Mouse (Mus musculus) stomach, embryonic 14.5 days (tissue): Measurements from ENCODE around the gene 2700081O15Rik. TPM values are rescaled to one million over a fixed set of nuclear protein-coding genes. Genes with fewer than 3 reads are reported as not detected.
"Not testable (repeated sequence)": the region's sequence is repeated elsewhere in the genome, so short reads cannot be mapped to it uniquely, and the experiment has no call there.

Experiments used
- ATAC-seq: fragments of 200-750 bp; cut with Nextera tagmentation; 2 replicates; pipeline ENCODE4 v1.8.0; 2017; ENCODE audit warnings: low read depth, moderate TSS enrichment; ENCODE audit not compliant: insufficient number of reproducible peaks, insufficient read depth, low FRiP score
- H3K27ac ChIP-seq: fragments of 300-500 bp; sonication (generic); 2 replicates; pipeline ENCODE4 v1.5.1; 2014; ENCODE audit warnings: mild to moderate bottlenecking, low read length, moderate library complexity, mixed read lengths
- H3K27me3 ChIP-seq: fragments of 300-500 bp; sonication (generic); 2 replicates; pipeline ENCODE4 v1.6.1; 2014; ENCODE audit warnings: low read length, control low read depth, mixed read lengths; ENCODE audit not compliant: control insufficient read depth, insufficient read depth
- H3K36me3 ChIP-seq: fragments of 300-500 bp; sonication (generic); 2 replicates; pipeline ENCODE4 v1.6.1; 2014; ENCODE audit warnings: mild to moderate bottlenecking, control low read depth, low read length, moderate library complexity, mixed read lengths; ENCODE audit not compliant: control insufficient read depth, insufficient read depth
- H3K4me1 ChIP-seq: fragments of 300-500 bp; sonication (generic); 2 replicates; pipeline ENCODE4 v1.6.1; 2014; ENCODE audit warnings: low read length, control low read depth, mixed read lengths; ENCODE audit not compliant: control insufficient read depth, insufficient read depth
- H3K4me2 ChIP-seq: fragments of 300-500 bp; sonication (generic); replicated peaks from 2 replicates; pipeline ENCODE4 v1.6.1; 2014; ENCODE audit warnings: low read depth, low read length, control low read depth
- H3K4me3 ChIP-seq: fragments of 300-500 bp; sonication (generic); 2 replicates; pipeline ENCODE4 v1.5.1; 2014; ENCODE audit warnings: low read depth, low read length, control low read depth
- H3K9ac ChIP-seq: fragments of 300-500 bp; sonication (generic); replicated peaks from 2 replicates; pipeline ENCODE4 v1.6.1; 2014; ENCODE audit warnings: low read depth, mild to moderate bottlenecking, control low read depth, low read length, moderate library complexity, mixed read lengths
- H3K9me3 ChIP-seq: fragments of 300-500 bp; sonication (generic); 2 replicates; pipeline ENCODE4 v1.6.1; 2016; ENCODE audit warnings: low read depth, low read length, control low read depth; ENCODE audit not compliant: control insufficient read depth
- WGBS: fragments of 180-500 bp; shearing (Covaris S2); extraction: QIAGEN DNeasy Blood & Tissue Kit; methylation state at CpG from one replicate; pipeline ENCODE4 v1.1.7; 2014; 5-methylcytosine and 5-hydroxymethylcytosine counted together
- polyA plus RNA-seq: library from polyadenylated mRNA; unstranded; fragments of >200 nt; fragmentation: Nextera tagmentation; extraction: Ambion mirVana; gene quantifications from 2 replicates; pipeline ENCODE4 v1.2.1, GENCODE M21; 2014

Gene 2700081O15Rik
- polyA plus RNA-seq, 1 experiment from 2014 or later = 13.8 TPM

GRCm38 (mm10) chr19:7388488-7388887 lies 28.9 kb upstream of the 2700081O15Rik start:
- WGBS = 84% methylated on average over 6 of the region's 6 CpGs
- Histone ChIP-seq H3K4me2 (no peak overlapping the region), H3K4me1 (peaks cover 7% of the 10 kb centered on the region), H3K27me3 (no peaks in the 10 kb centered on the region), H3K9ac (no peak overlapping the region), H3K9me3 (no peaks in the 10 kb centered on the region), H3K4me3 (no peak overlapping the region), H3K27ac (no peak overlapping the region), H3K36me3 (no peaks in the 10 kb centered on the region)
- ATAC-seq = no peak

DNA sequence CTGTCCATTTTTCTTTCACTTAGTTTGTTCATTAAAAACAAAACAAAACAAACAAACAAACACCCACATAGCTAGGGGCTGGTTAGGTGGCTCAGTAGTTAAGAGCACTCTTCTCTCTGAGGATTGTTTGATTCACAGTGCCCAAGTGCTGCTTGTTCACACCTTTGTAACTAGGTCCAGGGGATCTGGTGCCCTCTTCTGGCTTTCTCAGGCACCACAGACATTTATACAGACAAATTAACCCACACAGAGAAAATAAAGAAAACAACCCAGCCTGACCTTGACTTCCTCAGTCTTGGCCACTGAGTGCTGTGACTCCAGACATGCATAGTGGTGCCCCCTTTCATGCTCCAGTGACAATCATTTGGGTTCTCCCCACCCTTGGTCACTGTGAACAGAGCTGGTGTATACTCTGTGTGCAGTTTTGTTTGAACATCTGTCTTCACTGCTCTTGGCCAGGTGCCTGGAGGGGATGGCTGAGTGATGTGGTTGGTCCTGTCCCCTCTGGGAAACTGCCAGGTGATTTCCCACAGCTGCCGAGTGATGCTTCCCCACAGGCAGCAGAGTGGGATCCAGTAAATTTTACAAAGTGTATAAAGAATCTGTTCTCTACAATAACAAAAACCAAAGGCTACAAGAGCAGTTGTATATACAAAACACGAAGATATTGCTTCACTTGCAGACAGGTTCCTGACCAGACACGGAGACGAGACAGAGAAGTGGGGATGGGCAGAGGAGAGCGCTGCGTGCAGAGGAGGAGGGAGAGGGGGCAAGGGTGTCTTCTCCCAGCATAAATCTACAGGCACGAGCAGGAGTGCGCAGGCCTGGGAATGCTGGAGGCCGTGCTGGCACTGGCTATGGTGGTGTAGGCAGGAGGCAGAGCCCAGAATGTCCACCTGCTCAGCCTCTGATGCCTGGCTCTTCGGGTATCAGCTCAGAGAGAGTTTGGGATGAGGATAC lies 20.3 kb upstream of the 2700081O15Rik start:
- H3K9ac ChIP-seq, H3K4me2 ChIP-seq, H3K27me3 ChIP-seq, H3K27ac ChIP-seq, H3K4me1 ChIP-seq, H3K36me3 ChIP-seq, H3K4me3 ChIP-seq: not testable (repeated sequence)
- peaks cover 10% of the 10 kb centered on the region; the same call in 1 of the 2 replicates for H3K9me3 ChIP-seq
- 32% methylated on average over 7 of the region's 10 CpGs for WGBS
- peak; percentile 78; the same call in 1 of the 2 replicates for ATAC-seq

DNA sequence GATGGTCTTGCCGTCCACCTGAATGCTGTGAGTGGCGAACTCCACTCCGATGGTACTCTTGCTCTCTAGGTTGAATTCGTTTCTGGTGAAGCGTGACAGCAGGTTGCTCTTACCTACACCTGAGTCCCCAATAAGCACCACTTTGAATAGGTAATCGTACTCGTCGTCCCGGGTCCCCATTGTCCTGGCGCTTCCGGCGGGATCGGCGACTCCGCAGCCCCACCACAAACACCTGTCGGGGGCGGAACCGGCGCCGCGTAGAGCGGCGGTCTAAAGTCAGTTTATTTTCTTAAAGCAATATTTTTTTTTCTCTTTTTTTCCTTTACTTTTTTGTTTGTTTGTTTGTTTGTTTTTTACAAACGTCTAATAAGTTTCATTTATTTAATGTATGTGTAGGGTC lies 18.5 kb upstream of the 2700081O15Rik start:
- H3K36me3 ChIP-seq, H3K4me3 ChIP-seq, H3K4me2 ChIP-seq, H3K27me3 ChIP-seq, H3K27ac ChIP-seq, H3K9ac ChIP-seq, H3K4me1 ChIP-seq, ATAC-seq: not testable (repeated sequence)
- 34% methylated on average over 24 of the region's 24 CpGs for WGBS
- H3K9me3 ChIP-seq = peaks cover 10% of the 10 kb centered on the region; the same call in 1 of the 2 replicates

GRCm38 (mm10) chr19:7400635-7401034 lies 16.8 kb upstream of the 2700081O15Rik start:
- Histone ChIP-seq H3K27ac (no peak overlapping the region), H3K36me3 (no peaks in the 10 kb centered on the region), H3K27me3 (no peaks in the 10 kb centered on the region), H3K4me3 (no peak overlapping the region), H3K9me3 (peaks cover 4% of the 10 kb centered on the region; the same call in 1 of the 2 replicates), H3K4me2 (no peak overlapping the region), H3K9ac (no peak overlapping the region), H3K4me1 (peaks cover 8% of the 10 kb centered on the region; the same call in 1 of the 2 replicates)
- WGBS = 73% methylated on average over 11 of the region's 11 CpGs
- ATAC-seq = no peak

DNA sequence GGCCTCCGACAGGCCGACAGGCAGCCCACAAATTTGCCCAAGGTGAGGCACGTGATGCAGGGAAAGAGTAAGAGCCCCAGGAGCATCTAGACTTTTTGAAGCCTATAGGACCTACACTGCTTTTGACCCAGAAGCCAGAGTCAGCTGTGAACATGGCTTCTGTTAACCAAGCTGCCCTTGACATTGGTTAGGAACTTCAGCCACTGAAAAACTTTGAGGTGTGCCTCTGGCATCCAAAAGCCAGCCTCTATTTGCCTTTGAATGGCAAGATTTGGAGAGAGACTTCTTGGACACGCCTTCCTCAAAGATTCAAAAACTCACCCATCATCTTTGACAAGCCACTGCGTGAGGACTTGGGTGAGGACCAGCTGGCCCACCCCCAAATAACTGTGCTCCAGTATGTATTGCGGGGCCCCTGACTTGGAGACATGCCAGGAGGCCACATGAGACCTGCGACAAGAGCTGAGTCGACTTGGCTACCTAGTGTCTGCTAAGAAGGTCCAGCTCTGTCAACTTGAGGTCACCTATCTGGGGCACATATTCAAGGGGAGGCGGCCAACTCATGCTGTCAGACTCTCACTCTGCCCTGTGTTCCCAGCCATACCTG lies 12.7 kb upstream of the 2700081O15Rik start:
- Histone ChIP-seq H3K27ac (no peak overlapping the region), H3K9ac (no peak overlapping the region), H3K4me3 (no peak overlapping the region), H3K4me2 (no peak overlapping the region), H3K27me3 (no peaks in the 10 kb centered on the region), H3K36me3 (no peaks in the 10 kb centered on the region), H3K9me3 (no peaks in the 10 kb centered on the region), H3K4me1 (peaks cover 8% of the 10 kb centered on the region; the same call in 1 of the 2 replicates)
- 46% methylated on average over 9 of the region's 9 CpGs for WGBS
- no peak for ATAC-seq

DNA sequence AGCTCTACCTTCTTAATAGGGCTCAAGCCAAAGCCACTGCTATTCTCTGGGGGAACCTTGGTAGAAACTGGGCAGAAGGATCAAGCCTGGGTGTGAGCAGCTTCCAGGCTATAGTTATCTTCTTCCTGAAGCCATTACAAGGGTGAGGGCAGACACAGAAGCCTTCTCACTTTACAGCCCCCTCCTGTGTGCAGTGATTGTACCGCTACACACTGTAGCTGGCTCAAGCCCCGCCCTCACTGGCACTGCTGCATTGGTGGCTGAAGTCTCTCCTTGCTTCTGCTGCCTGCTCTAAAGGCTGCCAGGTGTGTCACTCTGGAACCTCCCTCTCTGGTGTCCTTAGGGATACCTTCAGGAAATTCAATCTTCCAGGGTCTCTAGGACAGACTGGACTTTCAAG lies 5.1 kb upstream of the 2700081O15Rik start:
- H3K9me3 ChIP-seq = no peaks in the 10 kb centered on the region
- H3K4me2 ChIP-seq = no peak overlapping the region
- no peaks in the 10 kb centered on the region for H3K27me3 ChIP-seq
- no peak overlapping the region for H3K9ac ChIP-seq
- H3K4me1 ChIP-seq = peaks cover 11% of the 10 kb centered on the region; the same call in 1 of the 2 replicates
- no peaks in the 10 kb centered on the region for H3K36me3 ChIP-seq
- no peak overlapping the region for H3K27ac ChIP-seq
- ATAC-seq = no peak
- H3K4me3 ChIP-seq = no peak overlapping the region
- WGBS = 47% methylated on average over 2 of the region's 2 CpGs

- Histone ChIP-seq H3K4me1 (peaks cover 36% of the 10 kb centered on the region), H3K9me3 (no peaks in the 10 kb centered on the region), H3K4me3 (peak overlapping the region; percentile 65), H3K36me3 (peaks cover 14% of the 10 kb centered on the region; the same call in 1 of the 2 replicates), H3K27ac (peak overlapping the region; percentile 94), H3K27me3 (no peaks in the 10 kb centered on the region), H3K9ac (peak overlapping the region; percentile 99), H3K4me2 (peak overlapping the region; percentile 78)
- 25% methylated on average over 22 of the region's 22 CpGs for WGBS
- ATAC-seq = no peak
Observed at GRCm38 (mm10) chr19:7415916-7416833, 1.2 kb upstream of the 2700081O15Rik start.
